Mouse (Mus musculus): ENCODE results near the gene Per1. TPM values are rescaled to one million over a fixed set of nuclear protein-coding genes. Genes with fewer than 3 reads are reported as not detected.

Gene Per1
- polyA plus RNA-seq, 1 experiment from 2014 or later, result 6.4 TPM

DNA sequence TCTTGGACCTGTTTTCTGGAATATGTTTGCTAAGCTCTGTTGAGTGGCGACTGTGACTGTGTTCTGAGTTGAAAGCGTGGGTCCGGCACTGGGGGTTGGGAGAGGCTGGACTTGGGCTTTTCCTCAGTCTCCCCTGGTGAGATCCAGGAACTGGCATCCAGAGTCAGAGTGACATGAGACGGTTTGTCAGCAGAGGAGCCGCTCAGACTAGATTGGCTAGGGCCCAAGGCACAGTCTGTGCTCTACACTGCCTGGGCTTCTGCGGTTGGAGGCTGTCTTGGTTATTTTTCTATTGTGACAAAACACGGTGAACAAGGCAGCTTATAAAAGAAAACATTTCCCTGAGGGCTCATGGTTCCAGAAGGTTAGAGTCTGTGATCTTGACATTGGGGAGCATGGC lies 52.5 kb downstream of the Per1 start:
- no peak for ATAC-seq
- H3K9ac ChIP-seq, result no peak overlapping the region
- H3K36me3 ChIP-seq (ENCODE audit: poor library complexity, severe bottlenecking), result no peaks in the 10 kb centered on the region
- H3K4me3 ChIP-seq, result no peak overlapping the region
- peaks cover 11% of the 10 kb centered on the region for H3K27me3 ChIP-seq
- no peak overlapping the region for H3K27ac ChIP-seq
- 73% methylated on average over 7 of the region's 7 CpGs for WGBS
- H3K9me3 ChIP-seq (replicated peaks), result no peaks in the 10 kb centered on the region
- H3K4me2 ChIP-seq, result no peak overlapping the region
- peaks cover 5% of the 10 kb centered on the region; the same call in 1 of the 2 replicates for H3K4me1 ChIP-seq

DNA sequence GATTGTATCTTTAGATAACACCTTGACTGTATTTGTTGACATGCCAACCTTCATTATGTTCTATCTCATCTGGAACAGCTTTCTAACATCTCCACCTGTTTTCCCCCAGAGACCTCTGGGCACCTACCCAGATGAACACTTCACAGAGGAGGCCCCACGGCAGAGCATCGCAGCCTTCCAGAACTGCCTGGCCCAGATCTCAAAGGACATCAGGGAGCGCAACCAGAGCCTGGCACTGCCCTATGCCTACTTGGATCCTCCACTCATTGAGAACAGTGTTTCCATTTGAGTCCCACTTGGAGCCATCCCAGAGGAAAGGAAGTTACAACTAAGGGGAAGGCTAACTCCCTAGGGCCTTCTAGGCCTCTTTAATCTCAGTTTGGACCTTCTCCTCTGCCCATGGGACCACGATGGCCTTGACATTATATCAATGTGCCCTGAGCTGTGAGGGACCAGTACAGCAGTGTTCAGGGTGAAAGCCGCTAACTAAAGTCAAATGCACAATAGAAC lies 53.5 kb downstream of the Per1 start:
- Histone ChIP-seq H3K4me2 (no peak overlapping the region), H3K27me3 (peaks cover 11% of the 10 kb centered on the region), H3K4me3 (no peak overlapping the region), H3K9me3 (replicated peaks) (no peaks in the 10 kb centered on the region), H3K9ac (no peak overlapping the region), H3K36me3 (ENCODE audit: poor library complexity, severe bottlenecking) (no peaks in the 10 kb centered on the region), H3K27ac (no peak overlapping the region), H3K4me1 (peaks cover 5% of the 10 kb centered on the region; the same call in 1 of the 2 replicates)
- ATAC-seq, result no peak
- WGBS, result 94% methylated on average over 5 of the region's 5 CpGs

DNA sequence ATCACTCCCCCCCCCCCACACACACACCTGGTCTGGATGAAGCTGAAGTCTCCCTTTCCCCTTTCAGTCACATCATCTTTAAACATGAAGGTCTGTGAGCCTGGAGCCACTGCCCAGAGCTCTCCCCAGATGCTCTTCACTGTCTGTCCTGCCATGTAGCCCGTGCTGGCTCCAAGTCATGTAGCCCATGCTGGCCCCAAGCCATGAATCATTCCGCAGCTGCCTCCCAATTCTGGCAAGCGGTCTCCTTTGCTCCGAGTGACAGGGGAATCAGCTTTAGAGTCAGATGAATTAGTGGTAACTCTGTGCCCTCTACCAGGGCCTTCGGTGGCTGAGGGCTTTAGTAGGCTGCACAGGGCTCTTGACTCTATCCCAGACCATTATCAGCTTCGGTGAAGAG lies 54.7 kb downstream of the Per1 start:
- 83% methylated on average over 6 of the region's 6 CpGs for WGBS
- ATAC-seq, result no peak
- Histone ChIP-seq H3K4me1 (peaks cover 5% of the 10 kb centered on the region; the same call in 1 of the 2 replicates), H3K27me3 (peaks cover 13% of the 10 kb centered on the region), H3K27ac (no peak overlapping the region), H3K9ac (no peak overlapping the region), H3K4me2 (no peak overlapping the region), H3K9me3 (replicated peaks) (no peaks in the 10 kb centered on the region), H3K36me3 (ENCODE audit: poor library complexity, severe bottlenecking) (no peaks in the 10 kb centered on the region), H3K4me3 (no peak overlapping the region)

DNA sequence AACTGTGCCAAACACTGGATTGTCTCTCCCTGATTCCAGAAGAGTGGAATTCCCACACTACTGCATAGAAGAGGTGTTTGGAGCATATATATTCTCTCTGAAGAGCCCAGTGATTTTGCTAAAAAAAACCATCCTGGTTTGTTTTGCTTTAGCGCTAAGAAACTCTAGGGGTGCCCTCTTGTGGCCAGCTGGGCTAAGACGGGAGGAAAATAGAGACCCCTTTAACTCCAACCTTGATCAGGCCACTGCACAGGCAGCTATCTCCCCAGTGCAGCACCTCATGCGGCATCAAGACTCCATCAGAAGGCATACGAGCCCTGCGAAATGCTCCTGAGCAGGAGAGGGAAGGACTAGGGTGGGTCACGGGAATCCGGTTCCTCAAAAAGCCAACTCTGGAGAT lies 55.4 kb downstream of the Per1 start:
- Histone ChIP-seq H3K27me3 (peaks cover 15% of the 10 kb centered on the region), H3K9me3 (replicated peaks) (no peaks in the 10 kb centered on the region), H3K4me1 (peaks cover 5% of the 10 kb centered on the region; the same call in 1 of the 2 replicates), H3K9ac (no peak overlapping the region), H3K27ac (no peak overlapping the region), H3K4me3 (no peak overlapping the region), H3K4me2 (peak overlapping the region; percentile 39), H3K36me3 (ENCODE audit: poor library complexity, severe bottlenecking) (no peaks in the 10 kb centered on the region)
- ATAC-seq, result no peak
- 7% methylated on average over 7 of the region's 7 CpGs for WGBS

DNA sequence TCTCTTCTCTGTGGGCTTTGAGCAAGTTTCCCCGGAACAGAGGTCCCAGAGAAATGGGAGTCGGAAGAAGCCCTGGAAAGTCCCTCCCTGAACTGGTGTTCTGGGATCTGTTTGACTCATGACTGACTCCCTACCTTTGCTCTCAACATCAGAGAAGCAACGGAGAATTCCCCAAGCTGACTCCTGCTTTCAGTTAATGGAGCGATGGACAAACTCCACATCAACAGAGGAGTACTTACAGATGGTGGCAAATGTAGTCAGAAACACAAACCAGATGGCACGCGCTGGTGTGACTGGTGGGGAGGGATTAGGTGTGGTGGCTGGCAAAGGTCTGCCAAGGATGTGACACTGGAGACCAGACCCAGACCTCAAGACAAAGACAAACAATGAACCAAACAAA lies 56.0 kb downstream of the Per1 start:
- 75% methylated on average over 6 of the region's 6 CpGs for WGBS
- peaks cover 5% of the 10 kb centered on the region; the same call in 1 of the 2 replicates for H3K4me1 ChIP-seq
- H3K36me3 ChIP-seq (ENCODE audit: poor library complexity, severe bottlenecking), result no peaks in the 10 kb centered on the region
- ATAC-seq, result no peak
- H3K9me3 ChIP-seq (replicated peaks), result no peaks in the 10 kb centered on the region
- no peak overlapping the region for H3K27ac ChIP-seq
- peak overlapping the region; percentile 39 for H3K4me2 ChIP-seq
- no peak overlapping the region for H3K4me3 ChIP-seq
- no peak overlapping the region for H3K9ac ChIP-seq
- H3K27me3 ChIP-seq, result peaks cover 15% of the 10 kb centered on the region

DNA sequence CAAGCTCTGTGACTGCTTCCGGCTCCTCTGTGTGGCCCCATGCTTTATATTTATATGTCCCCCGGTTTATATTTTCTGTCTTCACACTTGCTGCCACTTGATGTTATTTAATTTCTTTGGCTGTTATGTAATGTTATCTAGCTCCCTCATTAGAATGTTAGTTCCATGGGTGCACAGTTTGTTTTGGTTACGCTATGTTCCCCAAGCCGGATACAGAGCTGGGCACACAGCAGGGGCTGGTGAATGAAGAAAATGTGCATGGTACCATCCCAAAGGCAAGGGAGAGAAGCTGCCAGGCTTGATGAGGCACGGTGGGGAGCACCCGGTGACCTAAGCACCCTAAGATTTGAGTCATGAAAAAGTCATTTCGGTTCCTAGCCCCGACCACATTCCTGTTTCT lies 58.8 kb downstream of the Per1 start:
- H3K9me3 ChIP-seq (replicated peaks), result no peaks in the 10 kb centered on the region
- no peak overlapping the region for H3K4me3 ChIP-seq
- no peak for ATAC-seq
- H3K27ac ChIP-seq, result no peak overlapping the region
- 84% methylated on average over 8 of the region's 8 CpGs for WGBS
- H3K36me3 ChIP-seq (ENCODE audit: poor library complexity, severe bottlenecking), result no peaks in the 10 kb centered on the region
- H3K9ac ChIP-seq, result no peak overlapping the region
- H3K4me1 ChIP-seq, result peaks cover 15% of the 10 kb centered on the region; the same call in 1 of the 2 replicates
- no peak overlapping the region for H3K4me2 ChIP-seq
- peaks cover 42% of the 10 kb centered on the region for H3K27me3 ChIP-seq

DNA sequence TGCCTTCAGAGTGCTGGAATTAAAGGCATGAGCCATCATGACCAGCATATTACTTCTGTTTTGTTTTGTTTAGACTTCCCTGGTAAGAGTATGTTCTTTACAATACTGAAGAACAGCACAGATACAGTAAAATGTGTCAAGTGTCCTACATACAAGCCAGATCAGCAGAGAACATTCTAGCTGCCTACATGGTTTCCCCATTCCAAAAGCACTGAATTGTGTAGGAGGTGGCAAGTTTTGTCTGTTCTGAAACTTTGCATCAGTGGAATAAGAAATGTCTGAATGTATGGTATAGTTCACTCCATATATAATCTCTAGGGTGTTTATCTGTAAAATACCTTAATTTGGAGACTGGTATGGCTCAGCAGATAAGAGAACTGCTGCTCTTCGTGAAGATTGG lies 60.3 kb downstream of the Per1 start:
- ATAC-seq, result no peak
- 65% methylated on average over 1 of the region's 1 CpGs for WGBS
- H3K27me3 ChIP-seq, result peaks cover 47% of the 10 kb centered on the region

DNA sequence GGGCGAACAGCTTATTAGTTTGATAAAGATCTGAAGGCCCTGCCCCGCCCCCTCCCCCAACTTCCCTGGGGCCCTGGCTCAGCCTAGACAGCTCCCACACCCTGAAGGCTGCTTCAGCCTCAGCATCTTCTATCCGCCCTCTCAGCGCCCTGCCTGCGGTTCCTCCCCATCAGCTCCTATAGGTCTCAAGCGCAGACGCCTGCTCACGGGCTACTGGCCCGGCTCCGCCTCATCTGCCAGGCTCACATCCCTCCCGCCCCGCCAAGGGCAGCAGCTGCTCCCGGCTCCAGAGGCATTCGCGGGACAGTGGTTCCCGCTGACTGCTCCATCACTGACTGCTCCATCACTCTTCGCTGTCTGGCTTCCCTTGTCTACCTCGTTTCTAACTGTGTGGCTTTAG lies 61.8 kb downstream of the Per1 start, which contains the start of gene Alox12b:
Gene Alox12b (plus strand): TSS at position 190 of the 400 bp plus-strand sequence.
- Histone ChIP-seq H3K27me3 (peaks cover 40% of the 10 kb centered on the region), H3K9me3 (replicated peaks) (no peaks in the 10 kb centered on the region), H3K9ac (peak within 1 kb of the TSS; percentile 2; the same call in 1 of the 2 replicates), H3K4me1 (peaks cover 10% of the 10 kb centered on the region; the same call in 1 of the 2 replicates), H3K4me3 (peak within 1 kb of the TSS; percentile 19), H3K36me3 (ENCODE audit: poor library complexity, severe bottlenecking) (no peaks in the 10 kb centered on the region), H3K4me2 (peak within 1 kb of the TSS; percentile 45), H3K27ac (no peak within 1 kb of the TSS)
- peak; percentile 48; the same call in 1 of the 2 replicates for ATAC-seq
- WGBS, result 3% methylated on average over 18 of the region's 18 CpGs

More for the DNA sequence above, 60.3 kb downstream of the Per1 start:
- Histone ChIP-seq H3K4me1 (peaks cover 15% of the 10 kb centered on the region; the same call in 1 of the 2 replicates), H3K27ac (no peak overlapping the region), H3K9me3 (replicated peaks) (no peaks in the 10 kb centered on the region), H3K9ac (no peak overlapping the region), H3K4me2 (no peak overlapping the region), H3K4me3 (no peak overlapping the region), H3K36me3 (ENCODE audit: poor library complexity, severe bottlenecking) (no peaks in the 10 kb centered on the region)

Other genes with a start within 250 kb of the Per1 start
- 67.7 and 70.8 TPM in 2 replicates for gene Ndel1, start 223.4 kb upstream of the Per1 start, polyA plus RNA-seq (2015; fragmentation: Nextera tagmentation; extraction: Ambion mirVana)
- gene Rnf222, start 206.7 kb upstream of the Per1 start, polyA plus RNA-seq (2015; fragmentation: Nextera tagmentation; extraction: Ambion mirVana), result 0.08 TPM in 1 of 2 replicates, not detected in the other
- 787 and 887 TPM in 2 replicates for gene Rpl26, start 193.6 kb upstream of the Per1 start, polyA plus RNA-seq (2015; fragmentation: Nextera tagmentation; extraction: Ambion mirVana)
- 0.23 TPM in 1 of 2 replicates, not detected in the other for gene Odf4, start 168.1 kb upstream of the Per1 start, polyA plus RNA-seq (2015; fragmentation: Nextera tagmentation; extraction: Ambion mirVana)
- gene Arhgef15, start 137.7 kb upstream of the Per1 start, polyA plus RNA-seq (2015; fragmentation: Nextera tagmentation; extraction: Ambion mirVana), result 5.9 and 6.8 TPM in 2 replicates
- 1.2 and 1.4 TPM in 2 replicates for gene Slc25a35, start 127.1 kb upstream of the Per1 start, polyA plus RNA-seq (2015; fragmentation: Nextera tagmentation; extraction: Ambion mirVana)
- gene Rangrf, start 120.0 kb upstream of the Per1 start, polyA plus RNA-seq (2015; fragmentation: Nextera tagmentation; extraction: Ambion mirVana), result 46.8 and 49.3 TPM in 2 replicates
- 34.9 and 37.7 TPM in 2 replicates for gene Pfas, start 86.8 kb upstream of the Per1 start, polyA plus RNA-seq (2015; fragmentation: Nextera tagmentation; extraction: Ambion mirVana)
- 55.6 and 67.4 TPM in 2 replicates for gene Ctc1, start 79.3 kb upstream of the Per1 start, polyA plus RNA-seq (2015; fragmentation: Nextera tagmentation; extraction: Ambion mirVana)
- 143 and 149 TPM in 2 replicates for gene Aurkb, start 49.6 kb upstream of the Per1 start, polyA plus RNA-seq (2015; fragmentation: Nextera tagmentation; extraction: Ambion mirVana)
- 6.6 and 7.9 TPM in 2 replicates for gene Borcs6, start 35.5 kb upstream of the Per1 start, polyA plus RNA-seq (2015; fragmentation: Nextera tagmentation; extraction: Ambion mirVana)
- gene Tmem107, start 24.4 kb upstream of the Per1 start, polyA plus RNA-seq (2015; fragmentation: Nextera tagmentation; extraction: Ambion mirVana), result 55.1 and 57.2 TPM in 2 replicates
- 110 and 124 TPM in 2 replicates for gene Vamp2, start 6.7 kb upstream of the Per1 start, polyA plus RNA-seq (2015; fragmentation: Nextera tagmentation; extraction: Ambion mirVana)
- gene Hes7, start 25.2 kb downstream of the Per1 start, polyA plus RNA-seq (2015; fragmentation: Nextera tagmentation; extraction: Ambion mirVana), result 0.12 and 0.21 TPM in 2 replicates
- 0.21 and 0.34 TPM in 2 replicates for gene 9130213A22Rik, start 27.4 kb downstream of the Per1 start, polyA plus RNA-seq (2015; fragmentation: Nextera tagmentation; extraction: Ambion mirVana)
- 1.5 TPM in 1 of 2 replicates, not detected in the other for gene Aloxe3, start 30.7 kb downstream of the Per1 start, polyA plus RNA-seq (2015; fragmentation: Nextera tagmentation; extraction: Ambion mirVana)
- gene Alox12b, start 61.8 kb downstream of the Per1 start, polyA plus RNA-seq (2015; fragmentation: Nextera tagmentation; extraction: Ambion mirVana), result not detected in 2 replicates
- not detected in 2 replicates for gene Alox8, start 102.6 kb downstream of the Per1 start, polyA plus RNA-seq (2015; fragmentation: Nextera tagmentation; extraction: Ambion mirVana)
- 0.18 and 0.29 TPM in 2 replicates for gene Gucy2e, start 141.8 kb downstream of the Per1 start, polyA plus RNA-seq (2015; fragmentation: Nextera tagmentation; extraction: Ambion mirVana)
- gene Cntrob, start 228.6 kb downstream of the Per1 start, polyA plus RNA-seq (2015; fragmentation: Nextera tagmentation; extraction: Ambion mirVana), result 37.1 and 43.3 TPM in 2 replicates
- 208 and 210 TPM in 2 replicates for gene Trappc1, start 228.8 kb downstream of the Per1 start, polyA plus RNA-seq (2015; fragmentation: Nextera tagmentation; extraction: Ambion mirVana)
- gene Kcnab3, start 231.0 kb downstream of the Per1 start, polyA plus RNA-seq (2015; fragmentation: Nextera tagmentation; extraction: Ambion mirVana), result 3.7 and 4.0 TPM in 2 replicates
- 72.6 and 78.8 TPM in 2 replicates for gene Rnf227, start 245.2 kb downstream of the Per1 start, polyA plus RNA-seq (2015; fragmentation: Nextera tagmentation; extraction: Ambion mirVana)